Mouse (Mus musculus) fat pad, adult 2 months (tissue): ENCODE data around the gene BC005537.
"Not testable (repeated sequence)": the region's sequence is repeated elsewhere in the genome, so short reads cannot be mapped to it uniquely, and the experiment has no call there.

Experiments used
- DNase-seq: peaks from one replicate; pipeline ENCODE4 v3.0.0-alpha.2; 2011; ENCODE audit warnings: low read depth, low spot score; ENCODE audit errors: extremely low read depth

BC005537 gene

DNA sequence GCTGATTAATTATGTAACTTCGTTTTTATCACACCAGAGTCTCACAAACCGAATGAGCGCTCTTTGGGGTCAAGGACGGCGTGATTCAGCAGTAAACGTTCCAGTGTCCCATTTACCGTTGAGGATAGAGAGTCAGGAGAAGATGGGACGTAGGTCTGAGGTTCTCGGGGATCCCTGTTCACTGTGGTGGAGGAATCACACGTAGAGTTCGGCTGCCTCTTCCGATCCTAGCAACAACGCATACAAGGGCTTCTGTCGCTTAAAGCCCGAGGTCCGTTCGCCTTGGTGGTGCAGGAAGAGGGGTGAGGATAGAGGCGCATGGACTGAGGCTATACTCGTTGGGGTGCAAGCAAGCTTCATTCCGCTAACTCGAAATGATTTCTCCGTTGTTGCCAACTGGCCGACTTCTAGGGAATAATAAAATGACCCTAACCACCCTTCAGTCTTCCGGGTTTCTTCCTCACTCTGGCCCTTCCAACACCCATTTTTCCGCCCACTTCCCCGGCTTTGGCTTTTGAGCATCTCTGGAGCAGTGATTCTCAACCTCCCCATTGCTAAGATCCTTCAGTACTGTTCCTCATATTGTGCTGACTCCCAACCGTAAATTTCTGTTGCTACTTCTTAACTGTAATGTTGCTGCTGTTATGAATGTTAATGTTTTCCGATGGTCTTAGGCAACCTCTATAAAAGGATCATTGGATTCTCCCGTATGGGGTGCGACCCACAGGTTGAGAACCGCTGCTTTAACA, 1.4 kb upstream of the BC005537 start:
- no peak for DNase-seq

DNA sequence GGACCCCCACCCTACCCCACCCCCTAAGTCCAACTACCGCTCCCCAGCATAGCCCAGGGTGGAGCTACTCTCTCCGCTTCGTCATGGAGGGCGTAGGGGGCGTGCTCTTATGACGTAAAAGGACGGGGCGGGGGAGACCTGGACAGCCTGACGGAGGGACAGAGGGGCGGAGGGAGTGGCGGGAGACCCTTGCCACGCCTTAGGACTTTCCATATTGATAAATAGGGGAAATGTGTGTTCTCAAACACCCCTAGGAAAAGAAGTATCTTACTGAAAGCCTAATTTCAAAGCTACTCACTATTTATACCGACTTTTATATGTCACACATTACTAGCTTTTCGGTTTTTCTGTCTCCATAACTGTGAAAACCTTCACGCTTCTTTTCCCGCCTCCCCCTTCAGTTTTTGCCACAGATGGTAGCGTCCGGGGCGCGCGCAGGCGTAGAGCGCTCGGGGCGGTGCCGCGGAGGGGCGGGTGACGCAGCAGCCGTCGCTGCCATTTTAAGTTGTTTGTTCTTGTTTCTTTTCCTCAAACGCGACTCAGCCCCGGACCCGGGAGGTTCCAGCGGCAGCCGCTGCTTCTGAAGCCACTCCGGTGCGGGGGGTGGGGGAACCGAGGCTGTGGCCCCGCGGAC, 666 bp upstream of the BC005537 start:
- DNase-seq = no peak

DNA sequence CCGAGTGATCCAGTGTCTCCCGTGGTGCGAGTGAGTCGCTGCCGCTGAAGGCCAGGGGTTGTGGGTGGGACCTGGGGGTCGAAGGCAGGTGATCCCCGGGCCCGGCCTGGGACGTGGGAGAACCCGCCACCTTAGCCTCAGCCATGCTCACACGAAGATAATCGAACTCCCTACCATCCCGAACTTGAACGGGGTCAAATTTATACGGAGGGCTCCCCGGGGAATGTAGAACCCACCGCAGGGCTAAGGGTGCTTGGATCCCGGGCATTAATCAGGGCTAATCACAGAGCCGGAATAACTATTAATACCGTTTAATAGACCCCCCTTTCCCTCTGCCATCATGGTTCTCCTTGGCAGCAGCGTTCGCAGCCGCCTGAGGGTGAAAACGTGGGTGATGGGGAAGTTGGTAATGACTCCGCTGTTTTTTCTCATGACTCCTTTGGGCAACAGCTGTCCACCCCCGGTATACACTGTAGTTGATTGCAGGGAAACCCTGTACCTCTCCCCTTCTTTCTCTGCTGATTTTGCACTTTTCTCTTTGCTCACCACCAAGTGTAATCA, 754 bp downstream of the BC005537 start:
- no peak for DNase-seq

DNA sequence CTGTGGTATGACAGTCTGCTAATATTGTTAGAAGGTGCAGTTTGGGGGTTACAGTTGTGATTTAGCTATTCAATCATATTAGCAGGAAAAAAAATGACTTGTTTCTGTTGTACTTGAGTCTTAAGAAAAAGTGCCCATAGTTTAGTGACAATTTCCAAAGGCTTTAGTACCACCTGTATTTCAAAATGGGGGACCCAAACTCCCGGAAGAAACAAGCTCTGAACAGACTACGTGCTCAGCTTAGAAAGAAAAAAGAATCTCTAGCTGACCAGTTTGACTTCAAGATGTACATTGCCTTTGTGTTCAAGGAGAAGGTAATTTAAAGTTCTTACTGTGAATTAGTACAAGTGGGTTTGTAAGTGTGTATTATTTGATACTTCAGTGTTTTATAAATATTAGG, 1.7 kb downstream of the BC005537 start:
- no peak for DNase-seq

DNA sequence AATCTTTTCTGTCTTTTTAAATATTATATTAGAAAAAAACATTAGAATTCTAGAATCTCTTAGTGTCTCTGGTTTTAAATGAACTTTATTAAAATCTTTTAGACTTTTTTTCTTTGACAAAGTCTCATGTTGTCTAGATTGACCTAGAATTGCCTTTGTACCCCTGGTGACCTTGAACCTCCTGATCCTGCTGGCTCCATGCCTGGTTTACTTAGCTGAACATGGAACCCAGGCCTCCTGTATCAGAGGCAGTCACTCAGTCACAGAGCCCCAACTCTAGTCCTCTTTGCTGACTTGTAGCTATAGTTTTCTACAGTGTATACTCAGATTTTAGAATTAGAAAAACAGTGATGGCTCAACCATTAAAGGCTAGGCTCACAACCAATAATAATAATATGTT, 4.6 kb downstream of the BC005537 start:
- DNase-seq = no peak

DNA sequence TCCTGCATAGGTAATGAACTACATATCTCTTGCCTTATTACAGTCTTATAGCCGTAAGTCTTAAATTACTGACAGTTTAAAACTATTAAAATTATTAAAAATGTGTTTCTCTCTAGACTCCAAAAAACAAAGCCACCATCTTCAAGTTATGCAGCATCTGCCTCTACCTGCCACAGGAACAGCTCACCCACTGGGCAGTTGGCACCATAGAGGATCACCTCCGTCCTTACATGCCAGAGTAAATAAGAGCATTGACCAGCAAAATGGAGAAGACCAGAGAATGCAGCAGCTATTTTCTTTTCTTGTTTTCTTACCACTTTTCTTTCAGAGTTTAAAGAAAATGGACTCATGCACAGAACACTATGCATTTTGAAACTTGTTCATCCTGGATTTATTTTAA, 11.1 kb downstream of the BC005537 start:
- DNase-seq = no peak

DNA sequence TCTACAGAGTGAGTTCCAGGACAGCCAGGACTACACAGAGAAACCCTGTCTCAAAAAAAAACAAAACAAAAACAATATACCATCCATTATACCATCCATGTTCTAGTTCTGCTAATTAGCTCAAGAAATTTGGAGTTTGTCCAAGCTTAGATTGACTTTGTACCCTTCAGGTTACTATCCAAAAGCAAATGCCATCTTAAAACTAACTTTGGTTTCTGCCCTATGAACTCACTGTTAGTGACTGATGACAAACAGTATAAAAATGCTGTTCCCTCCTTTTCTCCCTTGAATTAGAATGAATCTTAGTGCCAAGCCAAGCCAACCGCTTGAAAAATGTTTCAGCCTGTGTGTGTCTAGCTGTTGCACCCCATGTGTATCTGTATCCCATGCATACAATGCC, 13.2 kb downstream of the BC005537 start:
- DNase-seq = no peak

DNA sequence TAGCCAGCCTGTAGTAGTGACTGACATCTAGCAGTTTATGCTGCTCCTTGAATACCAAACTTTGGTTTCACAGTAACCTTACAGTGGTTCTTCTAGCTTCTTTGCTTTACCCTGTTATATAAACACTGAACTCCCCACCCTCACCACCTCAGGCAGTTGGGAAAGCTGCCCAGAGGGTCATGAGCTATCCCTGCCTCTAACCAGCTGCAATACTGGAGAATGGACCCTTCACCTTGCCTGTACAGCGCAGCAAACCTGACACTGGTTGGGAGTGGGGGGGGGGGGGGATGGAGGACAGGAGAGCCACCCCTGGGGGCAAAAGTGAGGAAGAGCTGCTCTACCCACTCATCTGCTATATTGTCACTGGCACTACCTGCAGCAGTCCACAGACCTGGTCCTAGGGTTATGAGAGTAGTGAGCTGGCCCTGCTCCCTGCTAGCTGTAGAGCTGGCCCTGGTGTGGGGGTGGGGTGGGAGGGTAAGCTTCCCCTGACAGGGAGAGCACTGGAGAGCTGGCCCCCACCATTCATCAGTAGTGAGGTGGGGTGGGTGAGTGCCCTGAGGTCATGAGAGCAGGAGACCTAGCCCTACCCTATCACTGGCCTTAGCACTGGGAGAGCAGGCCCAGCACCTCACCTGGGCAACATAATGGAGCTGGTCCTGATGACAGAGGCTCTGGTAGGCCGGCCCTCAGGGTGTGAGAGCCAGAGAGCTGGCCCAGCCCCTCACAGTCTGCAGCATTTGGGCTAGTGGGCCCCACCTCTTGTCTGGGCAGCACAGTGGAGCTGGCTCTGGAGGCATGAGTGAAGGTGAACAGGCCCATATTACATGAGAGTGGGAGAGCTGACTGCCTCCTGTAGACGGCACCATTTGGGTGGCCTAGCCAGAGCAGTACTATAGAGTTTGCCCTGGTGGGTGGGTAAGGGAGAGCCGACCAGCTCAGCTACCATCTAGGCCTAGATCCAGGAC, 15.0 kb downstream of the BC005537 start:
- no peak for DNase-seq

DNA sequence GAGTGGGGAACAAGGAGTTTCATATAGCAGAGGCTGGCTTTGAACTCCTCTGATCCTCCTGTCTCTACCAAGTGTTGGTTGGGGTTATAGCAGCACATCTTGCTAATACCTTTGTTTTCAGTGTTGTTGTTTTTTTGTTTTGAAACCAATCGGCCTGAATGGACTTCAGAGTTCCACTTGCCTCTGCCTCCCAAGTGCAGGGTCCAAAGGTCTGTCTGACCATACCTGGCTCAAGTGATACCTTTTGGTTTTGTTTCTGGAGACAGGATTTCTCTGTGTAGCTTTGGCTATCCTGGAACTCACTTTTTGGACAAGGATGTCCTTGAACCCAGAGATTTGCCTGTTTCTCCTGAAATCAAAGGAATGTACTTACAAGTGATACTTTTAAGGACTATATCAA, 18.5 kb downstream of the BC005537 start:
- DNase-seq = no peak

DNA sequence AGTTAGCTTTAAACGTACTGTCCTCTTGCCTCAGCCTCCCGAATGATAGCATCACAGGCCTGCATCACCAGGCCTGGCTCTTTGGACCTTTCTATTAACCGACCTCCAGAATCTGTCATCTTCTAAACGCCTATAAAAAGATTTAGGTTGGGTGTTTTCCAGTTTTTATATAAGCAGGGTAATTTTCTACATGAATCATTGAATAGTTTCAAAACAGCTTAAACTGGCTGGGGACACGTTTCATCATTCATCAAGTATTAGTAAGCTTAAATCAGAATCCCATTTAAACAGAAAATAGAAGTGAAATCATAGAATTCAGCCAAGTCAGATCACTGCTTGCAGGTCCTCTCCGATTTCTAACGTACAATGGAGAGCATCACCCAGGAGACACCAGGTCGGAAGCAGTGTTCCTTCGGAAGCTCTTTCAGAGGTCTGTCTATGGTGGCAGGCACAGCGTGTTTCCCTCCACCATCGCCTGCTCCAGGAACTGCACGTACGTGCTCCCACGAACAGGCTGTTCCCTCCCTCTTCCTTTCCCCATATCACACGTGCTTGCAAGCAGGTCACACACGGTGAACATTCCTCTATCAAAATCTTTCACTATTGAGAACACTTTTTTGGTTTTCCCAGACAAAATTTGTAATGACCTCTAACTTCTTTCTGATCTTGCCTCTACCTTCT, 21.3 kb downstream of the BC005537 start:
- no peak for DNase-seq

DNA sequence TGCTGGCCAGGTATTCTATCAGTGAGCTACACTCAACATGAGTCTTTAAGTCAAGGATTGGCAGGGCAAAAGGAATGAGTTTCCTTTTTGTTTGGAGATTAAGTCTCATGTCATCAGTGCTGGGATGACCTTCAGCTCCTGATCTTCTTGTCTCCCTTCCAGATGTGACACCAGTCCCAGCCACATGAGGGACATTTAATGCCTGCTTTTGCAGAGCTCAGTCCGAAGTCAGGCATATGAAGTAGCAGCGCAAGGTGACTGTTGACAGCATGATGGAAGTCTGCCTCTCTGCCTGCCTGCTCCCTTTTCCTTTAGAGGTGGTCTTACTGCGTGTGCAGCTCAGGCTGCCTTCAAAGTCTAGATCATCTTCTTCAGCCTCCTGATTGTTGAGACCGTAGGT, 23.2 kb downstream of the BC005537 start:
- DNase-seq = no peak

DNA sequence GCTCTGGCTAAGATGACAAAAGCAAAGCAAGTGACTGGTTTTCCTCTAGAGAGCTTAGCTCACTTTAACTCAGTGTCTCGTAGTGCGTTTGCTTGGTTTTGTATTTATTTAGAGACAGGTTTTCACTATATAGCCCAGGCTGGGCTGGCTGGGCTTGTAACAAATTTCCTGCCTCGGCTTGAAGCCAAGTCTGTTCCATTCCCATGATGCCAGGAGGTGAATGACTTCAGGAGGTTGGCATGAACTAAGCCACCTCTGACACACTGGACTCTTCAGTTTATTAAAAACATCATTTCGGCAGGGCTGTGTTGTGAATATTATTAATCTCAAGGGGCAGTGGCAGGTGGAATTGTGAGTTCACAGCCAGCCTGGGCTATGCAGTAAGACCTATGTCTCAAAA, 24.1 kb downstream of the BC005537 start:
- no peak for DNase-seq

DNA sequence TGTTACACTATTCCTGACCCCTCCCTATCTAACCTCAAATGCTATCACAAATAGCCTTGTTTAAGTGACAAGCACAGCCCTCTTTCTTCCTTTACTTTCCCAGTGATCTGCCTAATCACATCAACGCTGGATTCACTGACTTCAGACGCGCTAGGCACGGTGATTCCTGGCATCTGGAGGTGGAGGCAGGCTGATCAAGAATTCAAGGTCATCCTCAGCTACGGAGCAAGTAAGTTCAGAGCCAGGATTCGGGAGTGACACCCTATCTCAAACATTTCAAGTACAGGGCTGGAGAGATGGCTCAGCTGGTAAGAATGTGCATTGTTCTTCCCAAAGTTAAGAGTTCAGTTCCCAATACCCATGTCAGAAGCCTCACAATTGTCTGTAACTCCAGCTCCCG, 24.7 kb downstream of the BC005537 start:
- DNase-seq = no peak

DNA sequence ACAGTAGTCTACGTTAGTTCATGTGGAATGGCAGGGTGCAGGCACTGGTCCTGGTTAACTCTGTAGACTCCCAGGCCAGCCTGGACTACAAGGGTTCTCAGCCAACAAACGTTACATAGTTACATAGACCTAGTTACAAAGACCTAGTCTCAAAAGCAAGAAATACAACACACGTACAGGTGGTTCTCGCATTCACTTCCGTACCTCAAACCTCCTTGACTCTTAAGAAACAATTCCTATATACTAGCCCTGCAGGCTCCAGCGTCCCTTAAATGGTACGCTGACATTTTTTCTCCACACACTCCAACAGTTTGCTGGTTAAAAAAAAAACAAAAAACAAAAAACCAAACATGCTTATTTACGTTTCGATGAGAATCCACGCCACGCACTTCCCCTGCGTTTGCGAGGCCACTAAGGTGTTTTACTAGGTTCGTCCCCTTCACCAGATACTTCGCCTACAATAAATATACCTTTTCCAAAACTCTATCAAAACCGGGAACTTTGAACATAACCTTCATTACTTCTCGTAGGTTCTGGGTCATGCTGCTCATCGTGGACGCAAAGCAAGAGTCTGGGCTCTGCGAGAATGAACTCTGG, 29.4 kb downstream of the BC005537 start:
- DNase-seq = no peak

DNA sequence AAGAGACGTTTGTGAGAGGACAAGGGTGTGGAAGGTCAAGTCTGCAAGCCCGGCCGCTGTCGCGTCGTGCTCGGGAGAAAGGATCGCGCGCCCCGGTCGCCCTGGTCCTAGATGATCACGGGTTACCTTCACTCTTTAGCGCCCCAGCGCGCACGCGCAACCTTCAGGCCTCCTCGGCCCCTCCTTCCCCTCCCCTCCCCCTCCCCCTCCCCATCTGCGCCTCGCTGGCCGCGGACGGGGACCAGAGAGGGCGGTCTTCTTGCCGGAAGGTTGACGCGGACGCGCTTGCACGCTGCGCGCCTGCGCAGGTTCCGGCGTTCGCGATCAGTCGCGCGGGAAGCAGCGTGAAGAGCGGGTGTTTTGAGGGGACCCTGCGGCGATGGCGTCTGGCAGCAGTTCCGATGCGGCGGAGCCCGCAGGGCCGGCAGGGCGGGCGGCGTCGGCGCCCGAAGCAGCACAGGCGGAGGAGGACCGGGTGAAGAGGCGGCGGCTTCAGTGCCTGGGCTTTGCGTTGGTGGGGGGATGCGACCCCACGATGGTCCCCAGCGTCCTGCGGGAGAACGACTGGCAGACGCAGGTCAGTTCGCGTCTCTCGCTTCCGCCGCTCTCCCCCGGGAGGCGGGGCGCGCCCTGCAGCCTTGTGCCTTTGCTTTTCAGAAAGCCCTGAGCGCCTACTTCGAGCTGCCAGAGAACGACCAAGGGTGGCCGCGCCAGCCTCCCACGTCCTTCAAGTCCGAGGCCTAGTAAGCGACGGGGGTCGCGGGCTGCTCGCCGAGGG, 30.1 kb downstream of the BC005537 start, which contains the start of the genes Acot13 and Tdp2:
Gene Acot13, minus strand, starts transcription at position 188 of the 778 bp plus-strand sequence.
Gene Tdp2, plus strand, starts transcription at position 327 of the 778 bp plus-strand sequence.
- no peak for DNase-seq

DNA sequence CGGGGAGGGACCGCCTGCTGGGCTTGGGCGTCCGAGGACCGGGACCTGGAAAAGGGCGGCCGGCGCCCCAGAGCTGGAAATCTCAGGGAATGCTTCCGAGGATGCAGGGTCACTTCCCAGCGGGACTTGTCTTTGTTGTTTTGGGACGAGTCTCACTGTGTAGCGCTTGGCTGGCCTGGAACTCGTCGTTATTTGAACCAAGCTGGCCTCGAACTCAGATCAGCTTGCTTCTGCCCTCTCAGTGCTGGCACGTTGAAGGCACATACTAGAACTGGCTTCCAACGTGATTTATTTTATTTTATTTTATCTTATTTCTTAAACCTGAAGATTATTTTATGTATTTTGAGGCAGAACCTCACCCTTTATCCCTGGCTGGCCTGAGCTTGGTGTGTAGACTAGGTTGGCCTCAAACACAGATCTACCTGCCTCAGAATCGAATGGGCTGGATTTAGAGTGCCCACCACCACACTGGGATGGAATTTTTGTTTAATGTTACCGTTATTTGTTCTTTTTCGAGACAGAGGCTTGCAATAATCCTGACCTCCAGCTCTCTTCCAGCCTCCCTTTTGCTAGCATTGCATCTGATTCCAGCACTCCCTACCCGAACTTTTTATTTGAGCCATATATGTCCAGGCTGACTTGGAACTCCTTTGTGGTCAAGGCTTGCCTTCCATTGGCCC, 30.8 kb downstream of the BC005537 start:
- DNase-seq = no peak

DNA sequence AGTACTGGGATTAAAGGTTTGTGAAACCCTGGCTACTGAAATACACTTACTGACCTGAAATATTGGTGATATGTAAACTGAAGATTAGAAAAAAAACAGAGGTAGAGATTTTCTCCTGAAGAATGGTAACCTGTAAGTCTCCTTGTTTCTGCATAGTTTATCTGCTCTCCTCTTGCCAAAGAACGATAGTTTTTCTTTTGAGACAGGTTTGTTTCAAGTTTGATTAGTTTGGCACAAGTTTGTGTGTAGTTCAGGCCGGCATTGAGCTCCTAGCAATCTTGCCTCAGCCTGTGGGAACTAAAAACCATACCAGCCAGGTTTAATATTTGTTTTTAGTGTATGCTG, 31.3 kb downstream of the BC005537 start:
- no peak for DNase-seq

DNA sequence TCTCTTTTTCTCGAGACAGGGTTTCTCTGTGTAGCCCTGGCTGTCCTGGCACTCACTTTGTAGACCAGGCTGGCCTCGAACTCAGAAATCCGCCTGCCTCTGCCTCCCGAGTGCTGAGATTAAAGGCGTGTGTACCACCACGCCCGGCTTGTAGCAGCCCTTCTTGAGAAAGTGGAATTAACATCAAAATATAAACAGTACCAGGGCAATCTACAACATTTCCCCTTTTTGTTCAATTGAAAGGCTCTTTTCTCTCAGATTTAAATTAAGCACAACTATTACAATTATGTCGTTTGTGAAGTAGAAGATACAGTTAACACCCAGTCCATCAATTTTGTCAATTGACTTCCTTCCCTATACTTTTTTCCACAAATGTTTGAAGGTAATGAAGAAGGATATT, 36.3 kb downstream of the BC005537 start:
- not testable (repeated sequence) for DNase-seq

DNA sequence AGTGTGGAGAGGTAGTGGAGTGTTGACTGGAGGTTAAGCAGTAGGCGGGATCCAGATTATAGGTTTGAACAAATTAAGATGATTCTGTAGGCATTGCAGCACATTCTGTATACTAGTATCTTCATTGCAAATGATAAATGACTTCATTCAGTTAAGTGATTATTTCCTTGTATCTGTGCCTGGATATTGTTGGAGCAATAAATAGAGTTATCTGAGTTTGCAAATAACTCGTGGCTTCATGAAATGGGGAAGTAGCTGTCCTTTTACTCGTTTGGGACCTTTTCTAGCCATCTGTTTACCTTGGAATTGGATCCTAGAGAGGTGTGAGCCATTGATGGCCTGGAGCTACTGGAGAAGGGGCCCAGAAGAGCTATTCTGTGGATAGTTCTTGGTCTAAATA, 38.4 kb downstream of the BC005537 start:
- no peak for DNase-seq
